Mouse (Mus musculus) hindbrain, embryonic 13.5 days (tissue): Measurements from ENCODE around the gene Shld2. TPM values are rescaled to one million over a fixed set of nuclear protein-coding genes. Genes with fewer than 3 reads are reported as not detected.

Source experiments
- ATAC-seq: fragments of 200-750 bp; cut with Nextera tagmentation; 2 replicates; pipeline ENCODE4 v1.8.0; 2017; ENCODE audit warnings: moderate TSS enrichment; ENCODE audit not compliant: low FRiP score
- H3K27ac ChIP-seq: fragments of 300-500 bp; sonication (generic); 2 replicates; pipeline ENCODE4 v1.5.1; 2015; ENCODE audit warnings: inconsistent platforms, mild to moderate bottlenecking, moderate library complexity
- H3K27me3 ChIP-seq: fragments of 300-500 bp; sonication (generic); 2 replicates; pipeline ENCODE4 v1.6.1; 2015; ENCODE audit warnings: mild to moderate bottlenecking, inconsistent platforms
- H3K36me3 ChIP-seq: fragments of 300-500 bp; sonication (generic); 2 replicates; pipeline ENCODE4 v1.6.1; 2015; ENCODE audit warnings: mild to moderate bottlenecking, inconsistent platforms
- H3K4me1 ChIP-seq: fragments of 300-500 bp; sonication (generic); replicated peaks from 2 replicates; pipeline ENCODE4 v1.6.1; 2015; ENCODE audit warnings: inconsistent platforms
- H3K4me2 ChIP-seq: fragments of 300-500 bp; sonication (generic); 2 replicates; pipeline ENCODE4 v1.6.1; 2015; ENCODE audit warnings: inconsistent platforms, mild to moderate bottlenecking, moderate library complexity
- H3K4me3 ChIP-seq: fragments of 300-500 bp; sonication (generic); 2 replicates; pipeline ENCODE4 v1.5.1; 2015; ENCODE audit warnings: mild to moderate bottlenecking, inconsistent platforms
- H3K9ac ChIP-seq: fragments of 300-500 bp; sonication (generic); 2 replicates; pipeline ENCODE4 v1.6.1; 2015; ENCODE audit warnings: mild to moderate bottlenecking, inconsistent platforms
- H3K9me3 ChIP-seq: fragments of 300-500 bp; sonication (generic); 2 replicates; pipeline ENCODE4 v1.6.1; 2016; ENCODE audit warnings: inconsistent platforms
- WGBS: fragments of 180-500 bp; shearing (Covaris S2); methylation state at CpG from one replicate; pipeline ENCODE4 v1.1.7; 2015; 5-methylcytosine and 5-hydroxymethylcytosine counted together
- polyA plus RNA-seq: library from polyadenylated mRNA; unstranded; fragments of >200 nt; fragmentation: Nextera tagmentation; extraction: Ambion mirVana; gene quantifications from 2 replicates; pipeline ENCODE4 v1.2.1, GENCODE M21; 2015

Shld2 gene
- polyA plus RNA-seq, 1 experiment from 2014 or later: 5.9 TPM

DNA sequence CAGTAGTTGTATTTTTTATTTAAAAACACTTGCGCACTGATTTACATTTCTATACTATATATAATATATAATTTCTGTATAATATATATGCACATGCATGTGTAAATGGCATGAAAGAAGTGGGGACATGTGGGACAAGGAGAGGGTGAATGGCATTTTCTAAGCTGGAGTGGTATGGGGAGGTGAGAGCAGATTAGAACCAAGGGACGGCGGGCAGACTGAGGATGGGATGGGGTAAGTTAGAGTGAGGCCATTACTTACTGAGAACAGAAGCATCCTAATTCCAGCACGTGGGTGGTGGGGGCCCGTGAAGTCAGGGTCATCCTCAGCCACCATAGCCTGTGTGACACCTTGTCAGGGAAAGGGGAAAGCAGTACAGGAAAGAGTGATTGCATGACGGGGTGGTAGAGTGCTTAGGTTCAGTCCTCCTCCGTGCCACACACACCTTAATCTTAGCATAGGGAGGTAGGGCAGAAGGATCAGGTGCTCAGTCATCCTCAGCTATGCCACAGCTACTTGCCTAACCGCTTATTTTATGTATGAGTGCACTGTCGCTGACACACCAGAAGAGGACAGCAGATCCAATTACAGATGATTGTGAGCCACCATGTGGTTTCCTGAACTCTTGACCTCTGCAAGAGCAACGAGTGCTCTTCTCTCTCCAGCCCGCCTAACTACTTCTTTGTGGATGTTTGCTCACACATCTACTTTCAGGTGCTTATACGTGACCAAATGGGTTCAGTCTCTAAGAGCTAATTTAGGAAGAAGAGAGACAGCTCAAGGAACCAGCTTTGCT is 35.7 kb upstream of the Shld2 start:
- no peaks in the 10 kb centered on the region for H3K27me3 ChIP-seq
- WGBS: 65% methylated on average over 12 of the region's 12 CpGs
- H3K4me1 ChIP-seq: no peaks in the 10 kb centered on the region
- no peak overlapping the region for H3K9ac ChIP-seq
- H3K9me3 ChIP-seq: no peaks in the 10 kb centered on the region
- no peak overlapping the region; the same call in 1 of the 2 replicates for H3K27ac ChIP-seq
- 0 out of 2 replicates have a peak, but pooled peaks have one; percentile 21 for ATAC-seq
- H3K36me3 ChIP-seq: peaks cover 35% of the 10 kb centered on the region
- H3K4me3 ChIP-seq: no peak overlapping the region
- H3K4me2 ChIP-seq: no peak overlapping the region

DNA sequence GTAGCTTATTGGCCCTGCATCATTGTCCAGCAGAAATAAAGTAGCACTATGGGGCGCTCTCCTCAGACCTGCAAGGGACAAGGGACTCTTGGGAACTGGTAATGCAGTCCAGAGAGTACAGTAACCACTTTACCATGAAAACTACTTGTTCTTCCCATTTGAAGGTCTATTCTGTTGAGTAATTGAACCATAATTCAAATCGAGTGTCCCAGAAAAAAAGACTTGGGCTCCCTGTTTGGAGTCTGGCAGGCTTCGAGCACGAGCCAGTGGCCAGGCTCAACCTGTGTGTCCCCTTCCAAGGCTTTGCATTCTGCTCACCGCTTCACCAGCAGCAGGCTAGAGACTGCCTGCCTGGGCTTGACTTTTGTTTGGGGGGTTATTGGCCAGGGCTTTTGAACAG is 34.1 kb upstream of the Shld2 start:
- no peak overlapping the region for H3K4me2 ChIP-seq
- WGBS: 86% methylated on average over 5 of the region's 5 CpGs
- H3K36me3 ChIP-seq: peaks cover 48% of the 10 kb centered on the region
- no peak overlapping the region for H3K27ac ChIP-seq
- H3K27me3 ChIP-seq: no peaks in the 10 kb centered on the region
- H3K9me3 ChIP-seq: no peaks in the 10 kb centered on the region
- no peak for ATAC-seq
- H3K9ac ChIP-seq: no peak overlapping the region
- H3K4me1 ChIP-seq: no peaks in the 10 kb centered on the region
- H3K4me3 ChIP-seq: no peak overlapping the region

DNA sequence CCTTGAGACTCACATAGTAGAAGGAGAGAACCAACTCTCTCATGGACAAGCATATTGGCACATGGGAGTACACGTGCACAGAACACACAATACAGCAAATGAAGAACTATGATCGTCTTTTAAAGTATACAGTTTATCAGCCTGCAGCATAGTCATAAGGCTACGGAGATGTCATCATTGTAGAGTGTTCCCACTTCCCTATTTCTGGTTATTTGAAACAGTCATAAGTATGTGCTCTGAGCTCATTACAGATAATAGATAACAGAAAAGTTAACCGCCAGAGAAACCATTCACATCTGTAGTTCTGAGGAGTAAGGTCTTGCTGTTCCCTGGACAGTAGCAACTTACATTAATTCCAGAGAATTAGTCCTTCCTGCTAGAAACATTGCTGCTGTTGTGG is 32.8 kb upstream of the Shld2 start:
- no peaks in the 10 kb centered on the region for H3K4me1 ChIP-seq
- no peaks in the 10 kb centered on the region for H3K27me3 ChIP-seq
- no peak overlapping the region for H3K27ac ChIP-seq
- no peak overlapping the region for H3K4me3 ChIP-seq
- no peak overlapping the region for H3K4me2 ChIP-seq
- H3K9ac ChIP-seq: no peak overlapping the region
- ATAC-seq: no peak
- WGBS: 91% methylated on average over 4 of the region's 4 CpGs
- no peaks in the 10 kb centered on the region for H3K9me3 ChIP-seq
- peaks cover 60% of the 10 kb centered on the region for H3K36me3 ChIP-seq

DNA sequence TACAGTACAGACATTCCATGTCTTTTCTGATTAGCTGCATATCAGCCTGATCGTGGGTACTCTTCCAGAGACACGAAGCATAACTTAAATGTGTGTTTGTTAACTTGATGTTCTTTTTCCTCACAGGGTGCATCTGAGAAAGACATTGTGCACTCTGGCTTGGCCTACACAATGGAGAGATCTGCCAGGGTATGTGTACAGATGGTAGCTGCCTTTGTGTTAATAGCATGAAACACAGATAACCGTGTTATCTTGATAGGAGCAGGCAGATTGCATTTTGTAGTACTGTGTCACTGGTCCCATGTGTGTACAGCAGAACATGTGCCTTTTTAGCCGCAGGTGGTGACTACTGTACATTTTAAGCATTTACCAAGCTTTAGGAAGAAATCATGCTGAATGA is 31.7 kb upstream of the Shld2 start:
- Histone ChIP-seq H3K9me3 (no peaks in the 10 kb centered on the region), H3K27ac (no peak overlapping the region)
- 91% methylated on average over 4 of the region's 4 CpGs for WGBS

GRCm38 (mm10) chr14:34339446-34339845 is 29.2 kb upstream of the Shld2 start:
- Histone ChIP-seq H3K27ac (no peak overlapping the region), H3K4me3 (no peak overlapping the region), H3K4me2 (no peak overlapping the region), H3K36me3 (peaks cover 92% of the 10 kb centered on the region), H3K9me3 (no peaks in the 10 kb centered on the region), H3K4me1 (no peaks in the 10 kb centered on the region), H3K27me3 (no peaks in the 10 kb centered on the region), H3K9ac (no peak overlapping the region)
- 61% methylated on average over 1 of the region's 1 CpGs for WGBS
- no peak for ATAC-seq

More for the DNA sequence above, 31.7 kb upstream of the Shld2 start:
- Histone ChIP-seq H3K27me3 (no peaks in the 10 kb centered on the region), H3K4me2 (no peak overlapping the region), H3K4me1 (no peaks in the 10 kb centered on the region), H3K36me3 (peaks cover 71% of the 10 kb centered on the region), H3K9ac (no peak overlapping the region), H3K4me3 (no peak overlapping the region)
- ATAC-seq: no peak

DNA sequence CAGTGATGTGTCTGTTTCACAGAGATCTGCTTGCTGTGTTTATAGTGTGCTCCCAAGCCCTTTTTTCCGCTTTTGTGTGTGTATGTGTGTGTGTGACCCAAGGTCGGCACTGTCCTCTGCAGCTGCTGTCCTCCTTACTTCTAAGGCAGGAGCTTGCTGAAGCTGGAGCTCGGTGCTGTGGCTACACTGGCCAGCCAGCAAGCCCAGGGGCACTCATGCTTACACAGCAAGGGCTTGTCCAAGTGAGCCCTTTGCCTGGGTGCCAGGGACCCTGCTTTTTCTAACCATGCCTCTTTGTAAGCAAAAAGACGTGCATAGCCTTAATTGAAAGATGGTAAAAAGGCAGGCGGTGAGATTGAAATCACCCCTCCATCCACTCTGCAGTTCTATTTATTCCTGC is 22.2 kb upstream of the Shld2 start:
- Histone ChIP-seq H3K9ac (no peak overlapping the region), H3K4me2 (no peak overlapping the region), H3K4me3 (no peak overlapping the region), H3K27ac (peak overlapping the region; percentile 64), H3K36me3 (peaks cover 85% of the 10 kb centered on the region), H3K9me3 (no peaks in the 10 kb centered on the region), H3K4me1 (0 out of 2 replicates have a peak, but pooled peaks cover 3% of the 10 kb centered on the region), H3K27me3 (no peaks in the 10 kb centered on the region)
- peak; percentile 82 for ATAC-seq
- WGBS: 83% methylated on average over 5 of the region's 5 CpGs

- peak overlapping the region; percentile 74 for H3K27ac ChIP-seq
- ATAC-seq: peak; percentile 58; the same call in 1 of the 2 replicates
- H3K36me3 ChIP-seq: peaks cover 82% of the 10 kb centered on the region
- no peak overlapping the region for H3K4me3 ChIP-seq
- 83% methylated on average over 3 of the region's 3 CpGs for WGBS
- no peak overlapping the region for H3K9ac ChIP-seq
- no peaks in the 10 kb centered on the region for H3K27me3 ChIP-seq
- H3K4me2 ChIP-seq: no peak overlapping the region
- 0 out of 2 replicates have a peak, but pooled peaks cover 3% of the 10 kb centered on the region for H3K4me1 ChIP-seq
- no peaks in the 10 kb centered on the region for H3K9me3 ChIP-seq
Observed at GRCm38 (mm10) chr14:34331886-34332285, 21.6 kb upstream of the Shld2 start.

DNA sequence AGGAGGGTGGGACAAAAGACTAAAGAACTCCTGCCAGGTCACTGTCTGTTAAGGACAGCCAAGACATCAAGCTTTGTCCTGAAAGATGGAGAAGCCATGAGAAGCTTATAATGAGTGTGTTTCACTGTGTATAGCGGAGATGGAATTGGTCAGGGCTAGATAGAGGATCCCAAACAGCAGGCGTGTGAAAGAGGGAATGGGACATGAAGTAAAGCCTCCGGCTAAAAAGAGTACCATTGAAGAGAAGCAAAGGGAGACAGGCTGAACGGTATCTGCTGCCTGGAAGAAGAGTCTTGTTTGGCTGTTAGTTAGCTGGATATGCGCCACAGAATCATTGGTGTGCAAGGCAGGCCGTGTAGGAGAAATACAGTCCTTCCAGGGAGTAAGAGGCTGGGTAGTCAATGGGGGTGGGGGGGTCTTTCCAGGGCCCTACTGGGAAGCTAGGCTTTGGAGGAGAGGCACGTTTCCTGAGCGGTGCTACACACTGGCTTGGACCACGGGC is 20.4 kb upstream of the Shld2 start:
- no peaks in the 10 kb centered on the region for H3K9me3 ChIP-seq
- no peak overlapping the region for H3K4me2 ChIP-seq
- peak overlapping the region; percentile 44; the same call in 1 of the 2 replicates for H3K27ac ChIP-seq
- H3K4me3 ChIP-seq: no peak overlapping the region
- no peak overlapping the region for H3K9ac ChIP-seq
- ATAC-seq: peak; percentile 79
- peaks cover 81% of the 10 kb centered on the region for H3K36me3 ChIP-seq
- WGBS: 79% methylated on average over 9 of the region's 9 CpGs
- 0 out of 2 replicates have a peak, but pooled peaks cover 3% of the 10 kb centered on the region for H3K4me1 ChIP-seq
- no peaks in the 10 kb centered on the region for H3K27me3 ChIP-seq

DNA sequence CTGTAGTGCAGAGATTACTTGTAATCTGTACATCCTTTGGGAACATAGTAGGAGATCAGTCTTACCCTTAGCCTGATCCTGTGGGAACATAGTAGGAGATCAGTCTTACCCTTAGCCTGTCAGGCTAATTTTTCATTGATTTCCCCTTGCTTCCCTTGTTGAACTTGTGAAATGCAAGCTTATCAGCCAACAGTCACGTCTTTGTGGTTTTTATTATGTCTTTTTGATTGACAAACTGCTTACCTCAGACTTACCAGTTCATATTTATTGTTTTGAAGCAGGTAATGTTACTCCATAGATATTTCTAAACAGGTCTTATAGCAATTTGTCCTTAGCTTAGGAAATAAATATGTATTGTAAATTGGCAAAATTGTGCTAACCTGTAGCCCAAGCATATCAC is 17.3 kb upstream of the Shld2 start:
- no peak overlapping the region for H3K4me3 ChIP-seq
- no peaks in the 10 kb centered on the region for H3K27me3 ChIP-seq
- H3K9ac ChIP-seq: no peak overlapping the region
- H3K9me3 ChIP-seq: no peaks in the 10 kb centered on the region
- no peak overlapping the region for H3K4me2 ChIP-seq
- WGBS: 85% methylated on average over 1 of the region's 1 CpGs
- no peak overlapping the region for H3K27ac ChIP-seq
- peaks cover 80% of the 10 kb centered on the region for H3K36me3 ChIP-seq
- 0 out of 2 replicates have a peak, but pooled peaks cover 3% of the 10 kb centered on the region for H3K4me1 ChIP-seq
- ATAC-seq: no peak

DNA sequence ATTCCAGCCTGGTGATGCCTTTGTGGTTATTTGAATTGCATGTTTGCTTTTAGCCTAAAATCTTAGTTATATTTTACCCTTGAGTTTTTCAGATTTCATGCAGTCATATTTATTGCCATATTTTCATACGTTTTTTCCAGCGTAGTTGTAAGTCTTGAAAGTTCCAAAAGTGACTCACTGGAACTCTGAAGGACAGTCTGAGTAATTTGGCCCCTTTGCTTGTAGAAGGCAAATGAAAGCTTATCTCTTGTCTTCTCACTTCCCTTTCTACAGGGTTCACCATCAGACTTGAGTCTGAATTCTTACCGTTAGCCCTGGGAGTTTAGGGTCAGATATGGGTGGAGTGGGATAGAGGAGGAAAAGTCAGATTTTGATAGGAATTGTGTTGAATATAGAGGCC is 16.3 kb upstream of the Shld2 start:
- Histone ChIP-seq H3K4me3 (no peak overlapping the region), H3K4me2 (no peak overlapping the region), H3K9me3 (no peaks in the 10 kb centered on the region), H3K36me3 (peaks cover 76% of the 10 kb centered on the region), H3K9ac (no peak overlapping the region), H3K27ac (no peak overlapping the region), H3K4me1 (0 out of 2 replicates have a peak, but pooled peaks cover 1% of the 10 kb centered on the region), H3K27me3 (no peaks in the 10 kb centered on the region)
- WGBS: 98% methylated on average over 3 of the region's 3 CpGs
- no peak for ATAC-seq

DNA sequence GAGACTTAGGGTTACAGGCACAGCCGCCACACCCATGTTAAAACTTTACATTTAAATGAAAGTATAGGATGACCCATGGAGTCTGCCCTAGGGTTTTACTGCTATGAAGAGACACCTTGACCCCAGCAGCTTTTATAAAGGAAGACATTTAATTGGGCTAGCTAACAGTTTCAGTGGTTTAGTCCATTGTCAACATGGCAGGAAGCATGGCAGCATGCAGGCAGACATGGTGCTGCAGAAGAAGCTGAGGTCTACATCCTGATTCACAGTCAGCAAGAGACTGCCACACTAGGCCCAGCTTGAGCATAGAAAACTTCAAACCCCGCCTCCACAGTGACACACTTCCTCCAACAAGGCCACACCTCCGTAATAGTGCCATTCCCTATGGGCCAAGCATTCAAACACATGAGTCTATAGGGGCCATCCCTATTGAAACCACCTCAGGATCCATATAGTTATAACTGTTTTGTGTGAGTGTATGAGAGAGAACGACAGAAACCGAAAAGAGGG is 13.3 kb upstream of the Shld2 start:
- ATAC-seq: no peak
- WGBS: 94% methylated on average over 5 of the region's 5 CpGs
- H3K27me3 ChIP-seq: no peaks in the 10 kb centered on the region
- no peak overlapping the region for H3K4me3 ChIP-seq
- no peaks in the 10 kb centered on the region for H3K9me3 ChIP-seq
- no peak overlapping the region for H3K9ac ChIP-seq
- no peaks in the 10 kb centered on the region for H3K4me1 ChIP-seq
- H3K36me3 ChIP-seq: peaks cover 66% of the 10 kb centered on the region
- no peak overlapping the region for H3K27ac ChIP-seq
- H3K4me2 ChIP-seq: no peak overlapping the region

DNA sequence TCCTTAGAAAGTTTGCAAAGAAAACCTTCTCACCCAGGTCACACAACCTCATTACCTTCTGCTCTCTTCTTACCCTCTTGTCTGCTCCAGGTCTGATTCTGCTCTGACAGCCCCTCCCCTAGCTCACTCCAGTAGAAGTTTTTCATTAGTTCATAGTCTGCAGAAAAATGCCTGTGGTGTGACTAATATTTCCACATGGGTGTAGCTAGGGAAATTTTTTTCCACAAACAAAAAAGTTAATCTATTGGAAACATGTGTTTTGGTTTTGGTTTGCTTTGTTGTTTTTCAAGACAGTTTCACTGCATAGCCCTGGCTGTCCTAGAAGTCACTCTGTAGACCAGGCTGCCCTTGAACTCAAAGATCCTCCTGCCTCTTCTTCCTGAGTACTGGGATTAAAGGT is 7.8 kb upstream of the Shld2 start:
- H3K4me2 ChIP-seq: no peak overlapping the region
- no peak overlapping the region for H3K4me3 ChIP-seq
- peaks cover 14% of the 10 kb centered on the region for H3K4me1 ChIP-seq
- no peak overlapping the region for H3K9ac ChIP-seq
- H3K27me3 ChIP-seq: no peaks in the 10 kb centered on the region
- H3K27ac ChIP-seq: no peak overlapping the region
- peaks cover 30% of the 10 kb centered on the region for H3K36me3 ChIP-seq
- no peaks in the 10 kb centered on the region for H3K9me3 ChIP-seq
- no peak for ATAC-seq

DNA sequence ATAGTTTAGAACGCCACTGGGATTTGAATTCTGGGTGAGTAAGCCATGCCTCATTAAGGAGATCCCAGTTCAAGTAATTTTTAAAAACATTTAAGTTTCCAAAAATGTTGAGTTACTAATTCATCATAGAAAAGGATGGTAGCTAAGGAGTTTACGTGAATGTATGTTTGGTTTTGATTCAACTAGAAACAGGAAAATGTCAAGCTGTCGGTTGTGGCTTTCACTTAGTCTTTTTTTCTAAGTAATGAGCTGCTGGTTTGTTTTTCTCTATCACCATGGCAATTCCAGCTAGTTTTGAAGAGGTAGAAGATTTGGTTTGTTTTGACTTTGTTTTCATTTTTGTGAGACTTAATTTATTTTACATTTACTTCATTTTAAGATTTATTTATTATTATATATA is 7.1 kb upstream of the Shld2 start:
- 89% methylated on average over 3 of the region's 3 CpGs for WGBS
- peaks cover 20% of the 10 kb centered on the region for H3K4me1 ChIP-seq
- peaks cover 25% of the 10 kb centered on the region for H3K36me3 ChIP-seq
- no peak for ATAC-seq
- no peak overlapping the region for H3K9ac ChIP-seq
- H3K4me3 ChIP-seq: no peak overlapping the region
- H3K9me3 ChIP-seq: no peaks in the 10 kb centered on the region
- H3K27me3 ChIP-seq: no peaks in the 10 kb centered on the region
- no peak overlapping the region for H3K4me2 ChIP-seq
- H3K27ac ChIP-seq: no peak overlapping the region
